Mouse (Mus musculus) retina, postnatal 1 day (tissue): ENCODE measurements around the gene Naif1.

Experiments used
- DNase-seq: peaks from one replicate; pipeline ENCODE4 v3.0.0-alpha.2; 2012

Gene Naif1

GRCm38 (mm10) chr2:32505536-32505935 is 55.3 kb downstream of the Naif1 start:
- DNase-seq = no peak
